Mouse (Mus musculus): ENCODE measurements around the gene Lpcat4. TPM values are rescaled to one million over a fixed set of nuclear protein-coding genes. Genes with fewer than 3 reads are reported as not detected.

The Lpcat4 gene
- polyA plus RNA-seq, 1 experiment from 2014 or later = 13.9 TPM

- WGBS = 91% methylated on average over 10 of the region's 10 CpGs
- H3K36me3 ChIP-seq (ENCODE audit: control insufficient read depth, insufficient read depth, low read length) = peaks cover 21% of the 10 kb centered on the region
Measured at GRCm38 (mm10) chr2:112249780-112250453, 10.6 kb downstream of the Lpcat4 start.

GRCm38 (mm10) chr2:112254675-112255515 is 15.6 kb downstream of the Lpcat4 start:
- no peaks in the 10 kb centered on the region for H3K27me3 ChIP-seq (ENCODE audit: control insufficient read depth, insufficient read depth, low read length)
- H3K9ac ChIP-seq (replicated peaks; ENCODE audit: low read length) = no peak overlapping the region
- DNase-seq = no peak
- no peak overlapping the region for H3K27ac ChIP-seq (replicated peaks; ENCODE audit: low read depth, low read length)
- no peaks in the 10 kb centered on the region for H3K9me3 ChIP-seq (ENCODE audit: control insufficient read depth, low read length)
- H3K4me1 ChIP-seq (ENCODE audit: control insufficient read depth, insufficient read depth, low read length) = no peaks in the 10 kb centered on the region
- no peaks in the 10 kb centered on the region for H3K36me3 ChIP-seq (ENCODE audit: control insufficient read depth, insufficient read depth, low read length)
- 70% methylated on average over 7 of the region's 7 CpGs for WGBS
- ATAC-seq (ENCODE audit: low FRiP score, low TSS enrichment) = no peak
- no peak overlapping the region for H3K4me3 ChIP-seq (replicated peaks; ENCODE audit: low read depth, low read length)
- no peak overlapping the region for H3K4me2 ChIP-seq (ENCODE audit: low read length)

More at GRCm38 (mm10) chr2:112249780-112250453, 10.6 kb downstream of the Lpcat4 start:
- H3K9ac ChIP-seq (replicated peaks; ENCODE audit: low read length) = no peak overlapping the region
- H3K4me1 ChIP-seq (ENCODE audit: control insufficient read depth, insufficient read depth, low read length) = no peaks in the 10 kb centered on the region
- DNase-seq = no peak
- no peak overlapping the region for H3K4me2 ChIP-seq (ENCODE audit: low read length)
- H3K27me3 ChIP-seq (ENCODE audit: control insufficient read depth, insufficient read depth, low read length) = no peaks in the 10 kb centered on the region
- no peaks in the 10 kb centered on the region for H3K9me3 ChIP-seq (ENCODE audit: control insufficient read depth, low read length)
- no peak overlapping the region for H3K27ac ChIP-seq (replicated peaks; ENCODE audit: low read depth, low read length)
- ATAC-seq (ENCODE audit: low FRiP score, low TSS enrichment) = no peak
- H3K4me3 ChIP-seq (replicated peaks; ENCODE audit: low read depth, low read length) = no peak overlapping the region

- Histone ChIP-seq H3K27me3 (ENCODE audit: control insufficient read depth, insufficient read depth, low read length) (no peaks in the 10 kb centered on the region), H3K4me2 (ENCODE audit: low read length) (no peak within 1 kb of the TSS), H3K9ac (replicated peaks; ENCODE audit: low read length) (no peak within 1 kb of the TSS), H3K36me3 (ENCODE audit: control insufficient read depth, insufficient read depth, low read length) (no peaks in the 10 kb centered on the region), H3K9me3 (ENCODE audit: control insufficient read depth, low read length) (no peaks in the 10 kb centered on the region), H3K4me1 (ENCODE audit: control insufficient read depth, insufficient read depth, low read length) (peaks cover 11% of the 10 kb centered on the region; the same call in 1 of the 2 replicates), H3K4me3 (replicated peaks; ENCODE audit: low read depth, low read length) (no peak within 1 kb of the TSS), H3K27ac (replicated peaks; ENCODE audit: low read depth, low read length) (no peak within 1 kb of the TSS)
- WGBS = 73% methylated on average over 10 of the region's 10 CpGs
- no peak for DNase-seq
- ATAC-seq (ENCODE audit: low FRiP score, low TSS enrichment) = no peak
Measured at GRCm38 (mm10) chr2:112259241-112259962, 20.1 kb downstream of the Lpcat4 start, which contains the start of gene Nutm1. Gene Nutm1 (minus strand): TSS chr2:112259291.

GRCm38 (mm10) chr2:112261748-112262653 is 22.7 kb downstream of the Lpcat4 start, which contains the start of gene Nop10:
Gene Nop10 (plus strand): TSS chr2:112261926.
- H3K4me2 ChIP-seq (ENCODE audit: low read length) = peak within 1 kb of the TSS; percentile 68
- H3K9me3 ChIP-seq (ENCODE audit: control insufficient read depth, low read length) = no peaks in the 10 kb centered on the region
- WGBS = under 1% methylated on average over 36 of the region's 36 CpGs
- ATAC-seq (ENCODE audit: low FRiP score, low TSS enrichment) (peak; percentile 57), DNase-seq (peak; percentile 96)
- H3K36me3 ChIP-seq (ENCODE audit: control insufficient read depth, insufficient read depth, low read length) = no peaks in the 10 kb centered on the region
- H3K27me3 ChIP-seq (ENCODE audit: control insufficient read depth, insufficient read depth, low read length) = no peaks in the 10 kb centered on the region
- H3K4me1 ChIP-seq (ENCODE audit: control insufficient read depth, insufficient read depth, low read length) = peaks cover 19% of the 10 kb centered on the region
- peak within 1 kb of the TSS; percentile 57 for H3K4me3 ChIP-seq (replicated peaks; ENCODE audit: low read depth, low read length)
- peak within 1 kb of the TSS; percentile 51 for H3K9ac ChIP-seq (replicated peaks; ENCODE audit: low read length)
- H3K27ac ChIP-seq (replicated peaks; ENCODE audit: low read depth, low read length) = peak within 1 kb of the TSS; percentile 63; the same call in 1 of the 2 replicates

- peak overlapping the region; percentile 51; the same call in 1 of the 2 replicates for H3K9ac ChIP-seq (replicated peaks; ENCODE audit: low read length)
- DNase-seq = no peak
- H3K9me3 ChIP-seq (ENCODE audit: control insufficient read depth, low read length) = no peaks in the 10 kb centered on the region
- peaks cover 28% of the 10 kb centered on the region for H3K4me1 ChIP-seq (ENCODE audit: control insufficient read depth, insufficient read depth, low read length)
- H3K4me3 ChIP-seq (replicated peaks; ENCODE audit: low read depth, low read length) = peak overlapping the region; percentile 57
- H3K27ac ChIP-seq (replicated peaks; ENCODE audit: low read depth, low read length) = no peak overlapping the region
- WGBS = 37% methylated on average over 4 of the region's 4 CpGs
- peak overlapping the region; percentile 68 for H3K4me2 ChIP-seq (ENCODE audit: low read length)
- H3K27me3 ChIP-seq (ENCODE audit: control insufficient read depth, insufficient read depth, low read length) = no peaks in the 10 kb centered on the region
- no peak for ATAC-seq (ENCODE audit: low FRiP score, low TSS enrichment)
- H3K36me3 ChIP-seq (ENCODE audit: control insufficient read depth, insufficient read depth, low read length) = no peaks in the 10 kb centered on the region
Measured at GRCm38 (mm10) chr2:112262779-112263295, 23.6 kb downstream of the Lpcat4 start.

- DNase-seq (no peak), ATAC-seq (ENCODE audit: low FRiP score, low TSS enrichment) (no peak)
- no peak overlapping the region for H3K4me2 ChIP-seq (ENCODE audit: low read length)
- no peaks in the 10 kb centered on the region for H3K27me3 ChIP-seq (ENCODE audit: control insufficient read depth, insufficient read depth, low read length)
- no peak overlapping the region for H3K9ac ChIP-seq (replicated peaks; ENCODE audit: low read length)
- H3K9me3 ChIP-seq (ENCODE audit: control insufficient read depth, low read length) = no peaks in the 10 kb centered on the region
- H3K36me3 ChIP-seq (ENCODE audit: control insufficient read depth, insufficient read depth, low read length) = no peaks in the 10 kb centered on the region
- peaks cover 38% of the 10 kb centered on the region for H3K4me1 ChIP-seq (ENCODE audit: control insufficient read depth, insufficient read depth, low read length)
- 84% methylated on average over 4 of the region's 4 CpGs for WGBS
- no peak overlapping the region for H3K27ac ChIP-seq (replicated peaks; ENCODE audit: low read depth, low read length)
- no peak overlapping the region for H3K4me3 ChIP-seq (replicated peaks; ENCODE audit: low read depth, low read length)
Measured at GRCm38 (mm10) chr2:112264364-112264763, 25.1 kb downstream of the Lpcat4 start.

GRCm38 (mm10) chr2:112265448-112266241 is 26.4 kb downstream of the Lpcat4 start, which contains the start of gene Slc12a6:
Gene Slc12a6 (plus strand): TSS chr2:112265825.
- peak within 1 kb of the TSS; percentile 81 for H3K9ac ChIP-seq (replicated peaks; ENCODE audit: low read length)
- H3K27ac ChIP-seq (replicated peaks; ENCODE audit: low read depth, low read length) = peak within 1 kb of the TSS; percentile 94
- peak; percentile 94 for ATAC-seq (ENCODE audit: low FRiP score, low TSS enrichment)
- H3K36me3 ChIP-seq (ENCODE audit: control insufficient read depth, insufficient read depth, low read length) = no peaks in the 10 kb centered on the region
- H3K9me3 ChIP-seq (ENCODE audit: control insufficient read depth, low read length) = no peaks in the 10 kb centered on the region
- under 1% methylated on average over 78 of the region's 85 CpGs for WGBS
- peak; percentile 95 for DNase-seq
- no peaks in the 10 kb centered on the region for H3K27me3 ChIP-seq (ENCODE audit: control insufficient read depth, insufficient read depth, low read length)
- H3K4me1 ChIP-seq (ENCODE audit: control insufficient read depth, insufficient read depth, low read length) = peaks cover 48% of the 10 kb centered on the region
- H3K4me3 ChIP-seq (replicated peaks; ENCODE audit: low read depth, low read length) = peak within 1 kb of the TSS; percentile 82
- H3K4me2 ChIP-seq (ENCODE audit: low read length) = peak within 1 kb of the TSS; percentile 94

Measured in midbrain, embryonic 14.5 days (tissue).